Mouse (Mus musculus) R1 (cell line): ENCODE data around the gene Pds5a.

Experiments
- DNase-seq: peaks from one replicate; pipeline ENCODE4 v3.0.0-alpha.2; 2018; ENCODE audit warnings: low read depth, low spot score

The Pds5a gene

GRCm38 (mm10) chr5:65574876-65575275 is 123.2 kb downstream of the Pds5a start:
- no peak for DNase-seq

- no peak for DNase-seq
Observed at GRCm38 (mm10) chr5:65565486-65565885, 132.6 kb downstream of the Pds5a start.

GRCm38 (mm10) chr5:65561125-65561893 is 136.8 kb downstream of the Pds5a start:
- peak; percentile 91 for DNase-seq

GRCm38 (mm10) chr5:65557109-65557508 is 141.0 kb downstream of the Pds5a start:
- DNase-seq = no peak
